Mouse (Mus musculus): ENCODE results near the gene Rasl2-9.

GRCm38 (mm10) chr7:5125078-5125477 is 672 bp downstream of the Rasl2-9 start:
- TF ChIP-seq CTCF (IDR thresholded peaks at IDR 0.05; ENCODE audit: low read depth), result no peak
- no peak for TF ChIP-seq EP300 (IDR thresholded peaks at IDR 0.05; ENCODE audit: low read depth)
